Mouse (Mus musculus) forebrain, embryonic 10.5 days (tissue): ENCODE measurements around the gene Lca5l. TPM values are rescaled to one million over a fixed set of nuclear protein-coding genes. Genes with fewer than 3 reads are reported as not detected.
A peak's percentile ranks its signal among the peaks of the same experiment; 100 is the strongest.

Source experiments
- DNase-seq: peaks from one replicate; pipeline ENCODE4 v3.0.0-alpha.2; 2017; ENCODE audit warnings: low spot score; ENCODE audit errors: extremely low spot score
- H3K27ac ChIP-seq: fragments of 300-500 bp; sonication (generic); 2 replicates; pipeline ENCODE4 v1.5.1; 2016; ENCODE audit warnings: mild to moderate bottlenecking
- H3K27me3 ChIP-seq: fragments of 300-500 bp; sonication (generic); 2 replicates; pipeline ENCODE4 v1.6.1; 2016; ENCODE audit warnings: mild to moderate bottlenecking; ENCODE audit not compliant: poor library complexity, severe bottlenecking
- H3K36me3 ChIP-seq: fragments of 300-500 bp; sonication (generic); replicated peaks from 2 replicates; pipeline ENCODE4 v1.6.1; 2016; ENCODE audit warnings: mild to moderate bottlenecking, moderate library complexity
- H3K4me1 ChIP-seq: fragments of 300-500 bp; sonication (generic); 2 replicates; pipeline ENCODE4 v1.6.1; 2016
- H3K4me3 ChIP-seq: fragments of 300-500 bp; sonication (generic); 2 replicates; pipeline ENCODE4 v1.5.1; 2016; ENCODE audit warnings: mild to moderate bottlenecking, moderate library complexity
- H3K9me3 ChIP-seq: fragments of 300-500 bp; sonication (generic); 2 replicates; pipeline ENCODE4 v1.6.1; 2016; ENCODE audit warnings: mild to moderate bottlenecking, moderate library complexity
- WGBS: fragments of 180-500 bp; shearing (Covaris S2); methylation state at CpG from one replicate; pipeline ENCODE4 v1.1.7; 2016; 5-methylcytosine and 5-hydroxymethylcytosine counted together
- polyA plus RNA-seq: library from polyadenylated mRNA; unstranded; fragments of >200 nt; fragmentation: Nextera tagmentation; extraction: Ambion mirVana; gene quantifications from 2 replicates; pipeline ENCODE4 v1.2.1, GENCODE M21; 2016

The Lca5l gene
- polyA plus RNA-seq, 1 experiment from 2014 or later, result 1.0 TPM

DNA sequence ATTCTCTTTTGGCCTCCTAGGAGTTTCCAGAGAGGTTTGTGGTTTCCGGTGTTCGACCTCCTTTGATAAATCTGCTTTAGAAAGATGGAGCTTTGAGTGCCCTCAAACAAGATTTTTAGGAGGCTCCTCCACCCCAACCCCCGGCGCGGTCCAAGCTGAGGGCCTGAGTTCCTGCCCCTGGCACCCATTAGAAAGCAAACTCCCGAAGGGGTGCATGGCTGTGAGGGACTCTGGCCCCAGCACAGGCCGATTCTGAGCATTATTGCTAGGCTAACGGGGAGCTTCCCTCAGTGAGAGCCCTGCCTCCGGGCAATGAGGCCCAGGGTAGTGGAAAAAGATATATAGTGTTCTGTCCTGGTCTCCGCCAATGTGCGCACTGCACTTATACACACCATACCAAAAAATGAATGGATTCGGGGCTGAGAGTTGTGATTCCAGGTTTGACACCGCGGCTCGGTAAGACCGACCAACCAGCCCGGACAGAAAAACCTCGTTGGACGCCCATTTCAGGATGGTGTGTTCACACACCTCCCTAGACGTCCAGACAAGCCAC is 32.2 kb downstream of the Lca5l start:
- WGBS, result 86% methylated on average over 20 of the region's 20 CpGs
- peak overlapping the region; percentile 91 for H3K27ac ChIP-seq
- H3K9me3 ChIP-seq, result no peaks in the 10 kb centered on the region
- H3K4me1 ChIP-seq, result peaks cover 17% of the 10 kb centered on the region
- no peak for DNase-seq
- H3K27me3 ChIP-seq, result no peaks in the 10 kb centered on the region; the same call in 1 of the 2 replicates
- peaks cover 30% of the 10 kb centered on the region for H3K36me3 ChIP-seq
- H3K4me3 ChIP-seq, result peak overlapping the region; percentile 64

DNA sequence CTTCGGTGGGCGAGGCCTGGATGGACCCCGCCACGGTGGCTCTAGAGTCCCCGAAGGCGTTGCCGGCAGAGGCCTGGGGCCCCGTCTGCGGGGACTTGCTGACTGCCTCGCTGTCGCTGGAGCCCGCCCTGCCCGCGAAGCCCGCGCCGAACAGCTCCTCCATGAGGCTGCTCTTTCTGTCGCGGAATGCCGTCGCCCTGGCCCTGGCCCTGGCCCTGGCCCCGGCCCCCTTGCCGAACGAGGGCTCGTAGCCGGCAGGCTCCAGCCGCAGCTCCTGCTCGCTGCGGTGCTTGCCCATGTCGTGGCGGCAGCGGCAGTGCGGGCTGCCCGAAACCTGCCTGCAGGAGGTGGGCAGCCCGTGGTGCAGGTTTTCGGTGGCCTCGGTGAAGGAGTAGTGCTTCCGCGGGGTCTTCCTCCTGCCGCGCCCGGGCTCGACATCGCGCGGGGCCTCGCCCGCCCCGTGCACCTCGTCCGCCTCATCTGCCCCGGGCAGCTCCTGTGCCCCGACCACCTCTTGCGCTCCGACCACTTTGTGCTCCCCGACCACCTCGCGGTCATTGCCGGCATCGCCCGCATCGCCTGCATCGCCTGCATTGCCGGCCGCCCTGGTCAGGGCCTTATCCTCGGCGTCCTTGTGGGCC is 32.9 kb downstream of the Lca5l start:
- 1% methylated on average over 66 of the region's 67 CpGs for WGBS

DNA sequence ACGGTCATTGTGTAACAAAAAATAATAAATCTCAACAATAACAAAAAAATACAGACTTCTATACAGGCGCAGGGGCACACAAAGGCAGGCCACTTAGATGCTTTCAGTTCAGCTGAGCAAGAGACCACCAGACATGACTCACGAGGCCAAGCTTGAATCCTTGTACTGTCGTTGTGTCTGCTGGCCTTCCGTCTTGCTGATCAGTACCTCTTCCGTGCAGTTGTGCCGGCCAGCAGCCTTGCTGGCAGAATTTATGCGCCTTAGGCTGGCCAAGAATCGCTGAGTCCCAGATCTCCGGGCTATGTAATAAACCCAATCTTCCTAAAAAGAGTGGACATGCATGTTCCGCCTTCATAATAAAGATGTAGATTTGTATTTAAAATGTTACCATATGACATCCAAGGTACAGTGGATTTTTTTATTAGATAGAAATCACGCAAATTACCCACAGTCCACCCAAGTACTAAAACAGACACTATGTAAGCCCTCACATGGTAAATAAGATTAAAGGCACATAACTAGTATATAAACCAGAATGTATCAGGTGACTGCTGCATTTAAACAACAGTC is 33.5 kb downstream of the Lca5l start:
- Histone ChIP-seq H3K4me1 (peaks cover 17% of the 10 kb centered on the region), H3K27ac (peak overlapping the region; percentile 91), H3K4me3 (peak overlapping the region; percentile 64), H3K27me3 (no peaks in the 10 kb centered on the region; the same call in 1 of the 2 replicates), H3K9me3 (no peaks in the 10 kb centered on the region), H3K36me3 (peaks cover 43% of the 10 kb centered on the region)
- WGBS, result 72% methylated on average over 12 of the region's 12 CpGs
- DNase-seq, result no peak

More for the DNA sequence above, 32.9 kb downstream of the Lca5l start:
- H3K9me3 ChIP-seq, result no peaks in the 10 kb centered on the region
- peak overlapping the region; percentile 91 for H3K27ac ChIP-seq
- peak; percentile 84 for DNase-seq
- H3K4me3 ChIP-seq, result peak overlapping the region; percentile 64
- no peaks in the 10 kb centered on the region; the same call in 1 of the 2 replicates for H3K27me3 ChIP-seq
- peaks cover 17% of the 10 kb centered on the region for H3K4me1 ChIP-seq
- peaks cover 36% of the 10 kb centered on the region for H3K36me3 ChIP-seq

DNA sequence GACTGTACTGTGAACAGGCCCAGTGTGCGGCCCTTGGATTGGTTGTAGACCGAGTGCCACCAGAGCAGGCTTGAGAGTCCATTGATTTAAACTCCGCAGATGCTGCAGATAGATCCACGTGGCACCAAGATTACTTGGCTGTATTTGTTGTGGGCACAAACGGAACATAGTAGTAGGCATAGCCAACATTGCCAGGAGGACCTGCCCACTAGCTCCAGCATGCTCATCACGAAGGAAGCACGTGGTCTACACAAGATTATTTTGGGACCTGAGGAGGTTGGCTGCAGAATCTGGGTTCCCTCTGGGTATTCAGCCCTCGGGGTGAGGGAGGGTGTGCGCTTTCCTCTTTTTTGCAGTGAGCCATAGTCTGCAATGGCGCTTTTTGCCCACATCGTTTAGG is 34.9 kb downstream of the Lca5l start:
- no peaks in the 10 kb centered on the region for H3K9me3 ChIP-seq
- H3K4me3 ChIP-seq, result no peak overlapping the region
- no peak overlapping the region for H3K27ac ChIP-seq
- WGBS, result 93% methylated on average over 11 of the region's 11 CpGs
- H3K27me3 ChIP-seq, result no peaks in the 10 kb centered on the region; the same call in 1 of the 2 replicates
- peaks cover 17% of the 10 kb centered on the region for H3K4me1 ChIP-seq
- H3K36me3 ChIP-seq, result peaks cover 57% of the 10 kb centered on the region
- DNase-seq, result no peak

- H3K4me3 ChIP-seq, result no peak overlapping the region
- H3K27me3 ChIP-seq, result no peaks in the 10 kb centered on the region; the same call in 1 of the 2 replicates
- DNase-seq, result no peak
- 91% methylated on average over 8 of the region's 8 CpGs for WGBS
- H3K36me3 ChIP-seq, result peaks cover 64% of the 10 kb centered on the region
- H3K9me3 ChIP-seq, result no peaks in the 10 kb centered on the region
- peaks cover 17% of the 10 kb centered on the region for H3K4me1 ChIP-seq
- H3K27ac ChIP-seq, result no peak overlapping the region
Observed at GRCm38 (mm10) chr16:96156019-96156418, 36.1 kb downstream of the Lca5l start.

- Histone ChIP-seq H3K36me3 (peaks cover 64% of the 10 kb centered on the region), H3K27me3 (no peaks in the 10 kb centered on the region), H3K4me1 (peaks cover 11% of the 10 kb centered on the region), H3K9me3 (no peaks in the 10 kb centered on the region), H3K4me3 (no peak overlapping the region), H3K27ac (no peak overlapping the region)
- no peak for DNase-seq
- WGBS, result 91% methylated on average over 2 of the region's 2 CpGs
Observed at GRCm38 (mm10) chr16:96154476-96154875, 37.6 kb downstream of the Lca5l start.

- H3K9me3 ChIP-seq, result no peaks in the 10 kb centered on the region
- peak; percentile 79 for DNase-seq
- H3K27ac ChIP-seq, result no peak overlapping the region
- H3K4me1 ChIP-seq, result peaks cover 13% of the 10 kb centered on the region
- 29% methylated on average over 9 of the region's 9 CpGs for WGBS
- H3K4me3 ChIP-seq, result no peak overlapping the region
- H3K27me3 ChIP-seq, result no peaks in the 10 kb centered on the region
- peaks cover 59% of the 10 kb centered on the region for H3K36me3 ChIP-seq
Observed at GRCm38 (mm10) chr16:96151551-96151950, 40.5 kb downstream of the Lca5l start.

DNA sequence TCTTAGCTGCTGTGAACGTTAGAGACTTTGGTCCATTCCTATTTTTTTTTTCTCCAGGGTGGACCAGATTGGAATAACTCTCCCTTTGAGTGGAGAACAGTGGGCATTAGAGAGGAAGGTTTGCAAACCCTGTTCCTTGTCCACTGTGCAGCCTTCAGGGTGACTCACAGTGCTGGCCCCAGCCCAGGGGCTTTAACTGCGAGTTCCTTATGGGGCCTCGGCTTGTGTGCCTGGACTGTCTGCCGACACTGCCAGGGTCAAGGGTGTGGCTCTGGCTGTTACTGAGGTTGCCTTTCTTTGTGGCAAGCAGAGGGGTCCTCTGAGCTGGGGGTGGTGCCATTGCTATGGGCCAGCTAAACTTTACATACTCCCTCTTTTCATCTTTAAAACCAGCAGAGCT is 41.1 kb downstream of the Lca5l start:
- no peaks in the 10 kb centered on the region for H3K27me3 ChIP-seq
- no peak for DNase-seq
- peaks cover 19% of the 10 kb centered on the region for H3K4me1 ChIP-seq
- WGBS, result 71% methylated on average over 4 of the region's 4 CpGs
- no peaks in the 10 kb centered on the region for H3K9me3 ChIP-seq
- no peak overlapping the region for H3K4me3 ChIP-seq
- no peak overlapping the region for H3K27ac ChIP-seq
- peaks cover 55% of the 10 kb centered on the region for H3K36me3 ChIP-seq

DNA sequence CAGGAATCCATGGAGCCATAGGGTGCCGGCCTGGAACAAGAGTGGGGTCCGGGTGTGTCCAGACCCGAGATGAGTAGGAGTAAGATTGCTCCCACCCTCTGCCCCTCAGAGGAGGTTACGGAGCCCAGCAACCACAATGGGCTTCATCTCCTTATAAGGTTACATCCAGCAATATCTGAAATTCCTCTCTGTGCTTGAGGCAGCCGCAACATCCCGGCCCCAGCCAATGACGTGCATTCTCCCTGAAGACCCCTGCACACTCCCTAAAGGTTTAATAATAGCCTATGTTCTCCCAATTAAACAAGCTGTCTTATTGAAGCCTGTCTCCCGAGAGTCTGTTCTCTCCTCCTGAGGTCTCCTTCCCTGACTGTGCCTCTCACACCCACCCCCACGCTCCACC is 42.8 kb downstream of the Lca5l start:
- Histone ChIP-seq H3K4me3 (no peak overlapping the region), H3K9me3 (no peaks in the 10 kb centered on the region), H3K36me3 (peaks cover 39% of the 10 kb centered on the region), H3K27ac (no peak overlapping the region), H3K4me1 (peaks cover 27% of the 10 kb centered on the region), H3K27me3 (no peaks in the 10 kb centered on the region)
- WGBS, result 83% methylated on average over 9 of the region's 9 CpGs
- DNase-seq, result no peak

DNA sequence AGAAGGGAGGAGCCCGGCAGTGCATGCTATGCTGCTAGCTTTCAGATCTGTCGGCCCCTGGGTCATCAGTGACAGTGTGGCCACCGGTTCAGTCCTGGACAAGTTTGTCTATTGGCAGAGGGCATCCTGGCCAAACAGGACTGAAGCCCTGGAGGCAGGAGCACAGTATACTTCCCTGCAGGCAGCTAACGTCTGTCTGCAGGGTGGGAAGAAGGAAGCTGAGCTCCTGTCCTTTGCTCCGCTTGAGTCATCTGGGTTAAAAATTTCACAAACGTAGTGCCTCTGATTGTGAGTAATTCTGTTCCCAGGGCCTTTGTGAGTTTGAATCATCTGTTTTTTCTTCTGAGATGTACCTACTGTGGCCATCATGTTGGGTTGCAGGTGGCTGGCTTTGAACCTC is 43.2 kb downstream of the Lca5l start:
- no peak overlapping the region for H3K27ac ChIP-seq
- no peaks in the 10 kb centered on the region for H3K27me3 ChIP-seq
- DNase-seq, result no peak
- H3K4me1 ChIP-seq, result peaks cover 27% of the 10 kb centered on the region
- WGBS, result 84% methylated on average over 6 of the region's 6 CpGs
- no peak overlapping the region for H3K4me3 ChIP-seq
- H3K36me3 ChIP-seq, result peaks cover 34% of the 10 kb centered on the region
- H3K9me3 ChIP-seq, result no peaks in the 10 kb centered on the region

DNA sequence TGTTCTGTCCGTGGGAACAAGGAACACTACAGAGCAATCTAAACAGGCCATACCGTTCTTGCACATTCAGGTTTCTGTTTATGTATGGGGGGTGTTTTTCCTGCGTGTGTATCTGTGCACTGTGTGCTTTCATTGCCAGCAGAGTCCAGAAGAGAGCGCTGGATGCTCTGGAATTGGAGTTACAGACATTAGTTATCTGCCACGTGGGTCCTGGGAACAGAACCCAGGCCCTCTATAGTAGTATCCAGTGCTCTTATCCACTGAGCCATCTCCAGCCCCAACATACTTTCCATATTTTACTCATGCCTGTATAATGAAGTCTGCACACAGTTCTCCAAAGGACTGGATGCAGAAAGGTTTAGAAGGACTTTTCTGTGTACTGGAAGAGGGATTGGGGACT is 46.3 kb downstream of the Lca5l start:
- Histone ChIP-seq H3K4me3 (peak overlapping the region; percentile 93), H3K27me3 (no peaks in the 10 kb centered on the region), H3K27ac (peak overlapping the region; percentile 89)

GRCm38 (mm10) chr16:96145110-96145800 is 46.8 kb downstream of the Lca5l start, which contains the start of gene Wrb:
Wrb (plus strand) TSS chr16:96145407.
- H3K36me3 ChIP-seq, result peaks cover 10% of the 10 kb centered on the region
- H3K27me3 ChIP-seq, result no peaks in the 10 kb centered on the region
- peaks cover 12% of the 10 kb centered on the region for H3K9me3 ChIP-seq
- peak within 1 kb of the TSS; percentile 93 for H3K4me3 ChIP-seq
- WGBS, result under 1% methylated on average over 68 of the region's 68 CpGs
- H3K27ac ChIP-seq, result peak within 1 kb of the TSS; percentile 89
- peak; percentile 99 for DNase-seq
- H3K4me1 ChIP-seq, result peaks cover 27% of the 10 kb centered on the region

More for the DNA sequence above, 46.3 kb downstream of the Lca5l start:
- peaks cover 27% of the 10 kb centered on the region for H3K4me1 ChIP-seq
- DNase-seq, result no peak
- peaks cover 10% of the 10 kb centered on the region for H3K36me3 ChIP-seq
- H3K9me3 ChIP-seq, result peaks cover 9% of the 10 kb centered on the region
- WGBS, result 1% methylated on average over 5 of the region's 5 CpGs
